Mouse (Mus musculus) lung, embryonic 14.5 days (tissue): ENCODE measurements around the gene Ddx27. TPM values are rescaled to one million over a fixed set of nuclear protein-coding genes. Genes with fewer than 3 reads are reported as not detected.

ENCODE experiments used
- ATAC-seq: fragments of 200-750 bp; cut with Nextera tagmentation; 2 replicates; pipeline ENCODE4 v1.8.0; 2017; ENCODE audit warnings: mild to moderate bottlenecking, moderate TSS enrichment, moderate library complexity; ENCODE audit not compliant: insufficient read depth
- DNase-seq: peaks from one replicate; pipeline ENCODE4 v3.0.0-alpha.2; 2015
- H3K27ac ChIP-seq: fragments of 300-500 bp; sonication (generic); 2 replicates; pipeline ENCODE4 v1.5.1; 2014; ENCODE audit warnings: low read depth, mild to moderate bottlenecking, moderate library complexity
- H3K27me3 ChIP-seq: fragments of 300-500 bp; sonication (generic); 2 replicates; pipeline ENCODE4 v1.6.1; 2014; ENCODE audit warnings: low read length, control low read depth; ENCODE audit not compliant: insufficient read depth
- H3K36me3 ChIP-seq: fragments of 300-500 bp; sonication (generic); 2 replicates; pipeline ENCODE4 v1.6.1; 2014; ENCODE audit warnings: control low read depth; ENCODE audit not compliant: insufficient read depth
- H3K4me1 ChIP-seq: fragments of 300-500 bp; sonication (generic); 2 replicates; pipeline ENCODE4 v1.6.1; 2014; ENCODE audit warnings: antibody characterized with exemption, control low read depth; ENCODE audit not compliant: insufficient read depth
- H3K4me2 ChIP-seq: fragments of 300-500 bp; sonication (generic); 2 replicates; pipeline ENCODE4 v1.6.1; 2014; ENCODE audit warnings: mild to moderate bottlenecking
- H3K4me3 ChIP-seq: fragments of 300-500 bp; sonication (generic); 2 replicates; pipeline ENCODE4 v1.5.1; 2014; ENCODE audit warnings: low read depth, low read length
- H3K9ac ChIP-seq: fragments of 300-500 bp; sonication (generic); 2 replicates; pipeline ENCODE4 v1.6.1; 2014
- H3K9me3 ChIP-seq: fragments of 300-500 bp; sonication (generic); 2 replicates; pipeline ENCODE4 v1.6.1; 2016; ENCODE audit warnings: low read depth, low read length, control low read depth
- CTCF ChIP-seq: IDR thresholded peaks from 2 replicates; pipeline ENCODE4 v1.5.1; 2016; ENCODE audit warnings: antibody characterized with exemption, low read depth
- WGBS: fragments of 180-500 bp; shearing (Covaris S2); extraction: QIAGEN DNeasy Blood & Tissue Kit; methylation state at CpG from one replicate; pipeline ENCODE4 v1.1.7; 2014; 5-methylcytosine and 5-hydroxymethylcytosine counted together
- polyA plus RNA-seq: library from polyadenylated mRNA; unstranded; fragments of >200 nt; fragmentation: Nextera tagmentation; extraction: Ambion mirVana; gene quantifications from 2 replicates; pipeline ENCODE4 v1.2.1, GENCODE M21; 2014

Gene Ddx27
- polyA plus RNA-seq, 1 experiment from 2014 or later = 52.6 TPM

- no peaks in the 10 kb centered on the region for H3K9me3 ChIP-seq
- H3K27ac ChIP-seq = no peak overlapping the region
- H3K4me3 ChIP-seq = no peak overlapping the region
- ATAC-seq (peak; percentile 86), DNase-seq (no peak)
- H3K4me2 ChIP-seq = no peak overlapping the region
- H3K4me1 ChIP-seq = no peaks in the 10 kb centered on the region
- WGBS = 81% methylated on average over 12 of the region's 12 CpGs
- H3K27me3 ChIP-seq = no peaks in the 10 kb centered on the region
- H3K36me3 ChIP-seq = peaks cover 93% of the 10 kb centered on the region
- no peak for TF ChIP-seq CTCF
- no peak overlapping the region for H3K9ac ChIP-seq
Observed at GRCm38 (mm10) chr2:167043400-167044121, 28.6 kb downstream of the Ddx27 start.

- Histone ChIP-seq H3K4me2 (no peak overlapping the region), H3K36me3 (peaks cover 79% of the 10 kb centered on the region), H3K9ac (no peak overlapping the region), H3K4me3 (no peak overlapping the region), H3K27me3 (no peaks in the 10 kb centered on the region), H3K4me1 (no peaks in the 10 kb centered on the region), H3K9me3 (no peaks in the 10 kb centered on the region), H3K27ac (no peak overlapping the region)
- DNase-seq (no peak), ATAC-seq (no peak)
- no peak for TF ChIP-seq CTCF
- WGBS = 95% methylated on average over 10 of the region's 10 CpGs
Observed at GRCm38 (mm10) chr2:167048223-167048622, 33.2 kb downstream of the Ddx27 start.

- no peak overlapping the region for H3K4me2 ChIP-seq
Observed at GRCm38 (mm10) chr2:167048698-167049358, 33.8 kb downstream of the Ddx27 start.

GRCm38 (mm10) chr2:167053127-167053844 is 38.3 kb downstream of the Ddx27 start:
- 67% methylated on average over 9 of the region's 9 CpGs for WGBS
- ATAC-seq = no peak
- H3K4me2 ChIP-seq = no peak overlapping the region
- no peak for TF ChIP-seq CTCF
- H3K27me3 ChIP-seq = no peaks in the 10 kb centered on the region
- no peak overlapping the region for H3K27ac ChIP-seq
- H3K36me3 ChIP-seq = peaks cover 76% of the 10 kb centered on the region
- no peak overlapping the region for H3K9ac ChIP-seq
- H3K4me1 ChIP-seq = no peaks in the 10 kb centered on the region
- no peaks in the 10 kb centered on the region for H3K9me3 ChIP-seq
- no peak for DNase-seq
- H3K4me3 ChIP-seq = no peak overlapping the region

More at GRCm38 (mm10) chr2:167048698-167049358, 33.8 kb downstream of the Ddx27 start:
- H3K9ac ChIP-seq = no peak overlapping the region
- DNase-seq = no peak
- TF ChIP-seq CTCF = no peak
- ATAC-seq = no peak
- H3K4me3 ChIP-seq = no peak overlapping the region
- no peaks in the 10 kb centered on the region for H3K4me1 ChIP-seq
- 82% methylated on average over 8 of the region's 8 CpGs for WGBS
- no peak overlapping the region for H3K27ac ChIP-seq
- peaks cover 78% of the 10 kb centered on the region for H3K36me3 ChIP-seq
- no peaks in the 10 kb centered on the region for H3K9me3 ChIP-seq
- no peaks in the 10 kb centered on the region for H3K27me3 ChIP-seq

- WGBS = 59% methylated on average over 15 of the region's 15 CpGs
- Histone ChIP-seq H3K9me3 (no peaks in the 10 kb centered on the region), H3K4me3 (no peak overlapping the region), H3K9ac (no peak overlapping the region; the same call in 1 of the 2 replicates), H3K4me2 (no peak overlapping the region), H3K27ac (no peak overlapping the region), H3K27me3 (no peaks in the 10 kb centered on the region), H3K4me1 (no peaks in the 10 kb centered on the region), H3K36me3 (peaks cover 58% of the 10 kb centered on the region)
- DNase-seq (peak; percentile 84), ATAC-seq (peak; percentile 59; the same call in 1 of the 2 replicates)
- no peak for TF ChIP-seq CTCF
Observed at GRCm38 (mm10) chr2:167055386-167055785, 40.4 kb downstream of the Ddx27 start.

- ATAC-seq = no peak
- Histone ChIP-seq H3K4me1 (no peaks in the 10 kb centered on the region), H3K9me3 (no peaks in the 10 kb centered on the region), H3K4me3 (no peak overlapping the region), H3K27me3 (no peaks in the 10 kb centered on the region), H3K27ac (no peak overlapping the region), H3K9ac (no peak overlapping the region), H3K36me3 (peaks cover 52% of the 10 kb centered on the region), H3K4me2 (no peak overlapping the region)
- WGBS = 95% methylated on average over 15 of the region's 15 CpGs
- TF ChIP-seq CTCF = no peak
- DNase-seq = no peak
Observed at GRCm38 (mm10) chr2:167056210-167056941, 41.4 kb downstream of the Ddx27 start.
